Mouse (Mus musculus) spleen, adult 2 months (tissue): Measurements from ENCODE around the gene 9130213A22Rik. TPM values are rescaled to one million over a fixed set of nuclear protein-coding genes. Genes with fewer than 3 reads are reported as not detected.

Source experiments
- DNase-seq, 2 experiments: peaks; one replicate each; pipeline versions ENCODE4 v3.0.0 to v3.0.0-alpha.2; 2012 to 2021; ENCODE audit warnings: low spot score in 2 of 2, low read depth in 1 of 2
- H3K27ac ChIP-seq: fragments of 200-500 bp; 2 replicates; pipeline ENCODE4 v1.5.1; 2012; ENCODE audit warnings: low read length, inconsistent platforms; ENCODE audit not compliant: insufficient read depth
- H3K27me3 ChIP-seq: fragments of 200-500 bp; 2 replicates; pipeline ENCODE4 v1.6.1; 2012; ENCODE audit warnings: mild to moderate bottlenecking, moderate library complexity, low read length, inconsistent platforms; ENCODE audit not compliant: control insufficient read depth, insufficient read depth
- H3K36me3 ChIP-seq: fragments of 200-500 bp; 2 replicates; pipeline ENCODE4 v1.6.1; 2012; ENCODE audit warnings: mild to moderate bottlenecking, low read length, inconsistent platforms; ENCODE audit not compliant: control insufficient read depth, insufficient read depth
- H3K4me1 ChIP-seq: fragments of 200-500 bp; 2 replicates; pipeline ENCODE4 v1.6.1; 2011; ENCODE audit warnings: inconsistent platforms; ENCODE audit not compliant: control insufficient read depth, insufficient read depth, insufficient read length
- H3K4me3 ChIP-seq: fragments of 200-500 bp; 2 replicates; pipeline ENCODE4 v1.5.1; 2011; ENCODE audit warnings: mild to moderate bottlenecking, inconsistent platforms; ENCODE audit not compliant: insufficient read depth, insufficient read length; ENCODE audit errors: extremely low read depth
- CTCF ChIP-seq: fragments of 200-500 bp; IDR thresholded peaks from 2 replicates; pipeline ENCODE4 v1.5.1; 2011; ENCODE audit warnings: mild to moderate bottlenecking, inconsistent platforms; ENCODE audit not compliant: insufficient read depth, insufficient read length, insufficient replicate concordance; ENCODE audit errors: extremely low read depth
- POLR2A ChIP-seq: fragments of 200-500 bp; IDR thresholded peaks from 2 replicates; pipeline ENCODE4 v1.6.1; 2011; ENCODE audit warnings: low read depth, low read length, inconsistent platforms
- WGBS: fragments of 180-500 bp; shearing (Covaris S2); methylation state at CpG from one replicate; pipeline ENCODE4 v1.1.7; 2018; 5-methylcytosine and 5-hydroxymethylcytosine counted together
- polyA plus RNA-seq: library from polyadenylated mRNA; depleted of rRNA; stranded (reverse); fragments of >200 nt; gene quantifications from 2 replicates; pipeline ENCODE4 v1.2.3, GENCODE M21; 2012

Gene 9130213A22Rik
- polyA plus RNA-seq, 1 experiment, result 0.40 TPM

DNA sequence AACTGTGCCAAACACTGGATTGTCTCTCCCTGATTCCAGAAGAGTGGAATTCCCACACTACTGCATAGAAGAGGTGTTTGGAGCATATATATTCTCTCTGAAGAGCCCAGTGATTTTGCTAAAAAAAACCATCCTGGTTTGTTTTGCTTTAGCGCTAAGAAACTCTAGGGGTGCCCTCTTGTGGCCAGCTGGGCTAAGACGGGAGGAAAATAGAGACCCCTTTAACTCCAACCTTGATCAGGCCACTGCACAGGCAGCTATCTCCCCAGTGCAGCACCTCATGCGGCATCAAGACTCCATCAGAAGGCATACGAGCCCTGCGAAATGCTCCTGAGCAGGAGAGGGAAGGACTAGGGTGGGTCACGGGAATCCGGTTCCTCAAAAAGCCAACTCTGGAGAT lies 28.1 kb upstream of the 9130213A22Rik start:
- no peak overlapping the region for H3K27ac ChIP-seq
- WGBS, result 3% methylated on average over 7 of the region's 7 CpGs
- DNase-seq, result peak; percentile 39 to 65
- TF ChIP-seq POLR2A, result no peak
- TF ChIP-seq CTCF, result peak; percentile 43; the same call in 1 of the 2 replicates
- no peaks in the 10 kb centered on the region; the same call in 1 of the 2 replicates for H3K27me3 ChIP-seq
- H3K4me1 ChIP-seq, result no peaks in the 10 kb centered on the region
- no peak overlapping the region for H3K4me3 ChIP-seq
- H3K36me3 ChIP-seq, result no peaks in the 10 kb centered on the region

DNA sequence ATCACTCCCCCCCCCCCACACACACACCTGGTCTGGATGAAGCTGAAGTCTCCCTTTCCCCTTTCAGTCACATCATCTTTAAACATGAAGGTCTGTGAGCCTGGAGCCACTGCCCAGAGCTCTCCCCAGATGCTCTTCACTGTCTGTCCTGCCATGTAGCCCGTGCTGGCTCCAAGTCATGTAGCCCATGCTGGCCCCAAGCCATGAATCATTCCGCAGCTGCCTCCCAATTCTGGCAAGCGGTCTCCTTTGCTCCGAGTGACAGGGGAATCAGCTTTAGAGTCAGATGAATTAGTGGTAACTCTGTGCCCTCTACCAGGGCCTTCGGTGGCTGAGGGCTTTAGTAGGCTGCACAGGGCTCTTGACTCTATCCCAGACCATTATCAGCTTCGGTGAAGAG lies 27.3 kb upstream of the 9130213A22Rik start:
- H3K27ac ChIP-seq, result no peak overlapping the region

GRCm38 (mm10) chr11:69148451-69148960 lies 26.1 kb upstream of the 9130213A22Rik start:
- TF ChIP-seq CTCF, result no peak
- no peak for TF ChIP-seq POLR2A
- H3K4me1 ChIP-seq, result no peaks in the 10 kb centered on the region
- no peak overlapping the region for H3K27ac ChIP-seq
- H3K4me3 ChIP-seq, result no peak overlapping the region
- no peaks in the 10 kb centered on the region for H3K27me3 ChIP-seq
- WGBS, result 89% methylated on average over 5 of the region's 5 CpGs
- no peaks in the 10 kb centered on the region for H3K36me3 ChIP-seq
- DNase-seq, result no peak

More for the DNA sequence above, 27.3 kb upstream of the 9130213A22Rik start:
- TF ChIP-seq POLR2A (no peak), CTCF (no peak)
- no peak for DNase-seq
- Histone ChIP-seq H3K36me3 (no peaks in the 10 kb centered on the region), H3K4me1 (no peaks in the 10 kb centered on the region), H3K27me3 (no peaks in the 10 kb centered on the region), H3K4me3 (no peak overlapping the region)
- WGBS, result 80% methylated on average over 6 of the region's 6 CpGs

- H3K36me3 ChIP-seq, result no peaks in the 10 kb centered on the region
- no peaks in the 10 kb centered on the region for H3K4me1 ChIP-seq
- 81% methylated on average over 7 of the region's 7 CpGs for WGBS
- H3K27me3 ChIP-seq, result no peaks in the 10 kb centered on the region
- TF ChIP-seq CTCF (no peak), POLR2A (no peak)
- no peak overlapping the region for H3K27ac ChIP-seq
- no peak overlapping the region for H3K4me3 ChIP-seq
- no peak for DNase-seq
These were observed 25.2 kb upstream of the 9130213A22Rik start for GRCm38 (mm10) chr11:69147546-69147945.

- no peaks in the 10 kb centered on the region for H3K27me3 ChIP-seq
These were observed 13.0 kb upstream of the 9130213A22Rik start for GRCm38 (mm10) chr11:69135361-69135760.

DNA sequence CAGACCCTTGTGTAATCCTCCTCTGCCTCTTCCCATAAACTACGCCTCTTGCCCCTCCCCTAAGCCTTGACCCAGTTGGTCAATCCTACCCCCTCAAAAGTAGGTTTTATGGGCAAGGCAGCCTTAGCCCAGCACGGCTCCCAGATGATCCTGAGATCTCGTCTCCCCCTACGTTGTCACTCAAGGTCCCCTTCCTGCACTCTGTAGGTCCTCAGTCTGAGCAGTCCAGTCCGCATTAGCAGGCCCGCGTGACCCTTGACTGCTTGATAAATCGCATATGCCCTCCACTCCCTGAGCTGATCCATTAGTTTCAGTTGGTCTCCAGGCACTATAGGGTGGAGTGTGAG lies 12.2 kb upstream of the 9130213A22Rik start:
- Histone ChIP-seq H3K4me1 (peaks cover 7% of the 10 kb centered on the region; the same call in 1 of the 2 replicates), H3K27me3 (no peaks in the 10 kb centered on the region), H3K27ac (no peak overlapping the region), H3K36me3 (no peaks in the 10 kb centered on the region), H3K4me3 (peak overlapping the region; percentile 51; the same call in 1 of the 2 replicates)
- TF ChIP-seq POLR2A (no peak), CTCF (no peak)
- WGBS, result 76% methylated on average over 8 of the region's 8 CpGs
- DNase-seq, result no peak

More at GRCm38 (mm10) chr11:69135361-69135760, 13.0 kb upstream of the 9130213A22Rik start:
- Histone ChIP-seq H3K36me3 (no peaks in the 10 kb centered on the region), H3K27ac (no peak overlapping the region), H3K4me1 (peaks cover 7% of the 10 kb centered on the region; the same call in 1 of the 2 replicates), H3K4me3 (no peak overlapping the region)
- no peak for DNase-seq
- TF ChIP-seq CTCF (no peak), POLR2A (no peak)
- 61% methylated on average over 6 of the region's 6 CpGs for WGBS

DNA sequence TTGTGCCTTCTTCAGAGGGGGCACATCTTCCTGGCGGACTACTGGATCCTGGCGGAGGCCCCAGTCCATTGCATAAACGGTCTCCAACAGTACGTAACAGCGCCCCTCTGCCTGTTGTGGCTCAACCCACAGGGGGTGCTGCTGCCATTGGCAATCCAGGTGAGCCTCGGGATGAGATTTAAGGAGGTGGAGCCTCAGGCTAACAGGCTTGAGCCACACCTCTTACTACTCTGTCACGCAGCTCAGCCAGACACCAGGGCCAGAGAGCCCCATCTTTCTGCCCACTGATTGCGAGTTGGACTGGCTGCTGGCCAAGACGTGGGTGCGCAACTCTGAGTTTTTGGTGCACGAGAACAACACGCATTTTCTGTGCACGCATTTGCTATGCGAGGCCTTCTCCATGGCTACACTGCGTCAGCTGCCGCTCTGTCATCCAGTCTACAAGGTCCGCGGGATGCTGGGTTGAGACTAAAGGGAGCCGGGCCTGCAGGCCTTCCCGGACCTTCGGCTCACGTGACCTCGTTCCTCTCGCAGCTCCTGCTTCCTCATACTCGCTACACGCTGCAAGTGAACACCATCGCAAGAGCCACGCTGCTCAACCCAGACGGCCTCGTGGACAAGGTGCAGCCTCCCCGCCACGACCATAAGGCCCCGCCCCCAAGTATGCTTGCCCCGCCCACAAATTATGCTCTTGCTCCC lies 11.7 kb upstream of the 9130213A22Rik start:
- Histone ChIP-seq H3K4me1 (peaks cover 7% of the 10 kb centered on the region; the same call in 1 of the 2 replicates), H3K27me3 (no peaks in the 10 kb centered on the region), H3K36me3 (no peaks in the 10 kb centered on the region), H3K27ac (no peak overlapping the region), H3K4me3 (peak overlapping the region; percentile 51; the same call in 1 of the 2 replicates)
- DNase-seq, result peak in 1 of 2 experiments; percentile 18
- TF ChIP-seq POLR2A (no peak), CTCF (no peak)
- WGBS, result 10% methylated on average over 34 of the region's 34 CpGs
